Mouse (Mus musculus): ENCODE measurements at regions not wholly inside any gene's neighbourhood (a gene's known extent, or its start where the extent isn't known, plus 50 kb on each side); places are given as distances from the start of the nearest gene placed in this dataset.

DNA sequence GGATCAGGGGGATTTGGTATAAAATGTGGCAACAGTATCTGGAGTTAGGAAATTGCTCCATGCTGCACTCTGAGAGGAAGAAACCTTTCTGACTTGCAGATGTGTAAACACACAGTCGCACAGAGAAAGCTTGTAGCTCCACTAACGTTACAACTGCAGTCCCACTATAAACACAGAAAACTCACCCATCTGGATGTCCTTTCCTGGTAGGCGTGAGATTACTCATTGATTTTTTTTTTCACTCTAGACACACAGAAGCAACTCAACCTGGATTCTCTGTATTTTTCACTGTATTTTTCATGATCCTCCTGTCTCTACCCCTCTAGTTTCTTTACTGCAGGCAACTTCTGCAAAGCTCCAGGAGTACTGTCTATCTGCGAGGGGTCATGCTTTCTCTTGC is 82.3 kb downstream of the Fam168b start:
- DNase-seq (ENCODE audit: low read depth, low spot score): no peak
- Histone ChIP-seq H3K27me3 (ENCODE audit: control insufficient read depth, insufficient read depth, low read length, poor library complexity, severe bottlenecking) (no peaks in the 10 kb centered on the region), H3K36me3 (ENCODE audit: control insufficient read depth, insufficient read depth, low read length, poor library complexity, severe bottlenecking) (no peaks in the 10 kb centered on the region)

DNA sequence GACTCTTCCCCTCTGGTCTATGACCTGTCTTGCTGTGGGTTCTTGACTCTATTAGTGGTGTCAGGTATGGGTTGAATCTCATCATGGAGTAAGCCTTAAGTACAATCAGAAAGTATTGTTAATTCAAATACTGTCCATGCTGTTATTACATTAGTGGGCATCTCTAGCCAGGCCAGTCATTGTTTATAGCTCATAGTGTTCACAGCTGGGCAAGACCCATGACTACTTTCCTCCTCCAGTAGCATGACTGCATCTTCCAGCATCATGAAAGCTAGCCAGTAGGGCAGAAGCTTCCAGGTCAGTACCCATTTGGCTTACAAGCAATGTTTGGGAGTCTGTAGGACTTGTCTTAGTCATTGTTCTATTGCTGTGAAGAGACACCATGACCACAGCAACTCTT is 81.4 kb downstream of the Fam168b start:
- no peak for DNase-seq (ENCODE audit: low read depth, low spot score)
- Histone ChIP-seq H3K36me3 (ENCODE audit: control insufficient read depth, insufficient read depth, low read length, poor library complexity, severe bottlenecking) (no peaks in the 10 kb centered on the region), H3K27me3 (ENCODE audit: control insufficient read depth, insufficient read depth, low read length, poor library complexity, severe bottlenecking) (no peaks in the 10 kb centered on the region)

DNA sequence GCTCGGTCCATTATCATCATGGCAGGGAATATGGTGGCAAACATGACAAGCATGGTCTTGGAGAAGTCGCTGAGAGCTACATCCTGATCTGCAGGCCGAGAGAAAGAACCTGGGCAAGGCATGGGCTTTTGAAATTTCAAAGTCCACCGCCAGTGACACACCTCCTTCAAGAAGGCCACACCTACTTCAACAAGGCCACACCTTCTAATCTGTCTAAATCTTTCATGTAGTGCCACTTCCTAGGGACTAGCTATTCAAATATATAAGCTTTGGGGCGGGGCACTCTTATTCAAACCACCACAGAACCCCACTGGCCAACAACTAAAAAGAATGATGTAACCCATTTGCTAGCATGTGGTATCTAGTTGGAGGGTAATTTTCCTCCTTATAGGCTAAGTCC is 81.0 kb downstream of the Fam168b start:
- H3K36me3 ChIP-seq (ENCODE audit: control insufficient read depth, insufficient read depth, low read length, poor library complexity, severe bottlenecking): no peaks in the 10 kb centered on the region
- no peak for DNase-seq (ENCODE audit: low read depth, low spot score)
- no peaks in the 10 kb centered on the region for H3K27me3 ChIP-seq (ENCODE audit: control insufficient read depth, insufficient read depth, low read length, poor library complexity, severe bottlenecking)
